Mouse (Mus musculus): Measurements from ENCODE around the gene Gm10842.

DNA sequence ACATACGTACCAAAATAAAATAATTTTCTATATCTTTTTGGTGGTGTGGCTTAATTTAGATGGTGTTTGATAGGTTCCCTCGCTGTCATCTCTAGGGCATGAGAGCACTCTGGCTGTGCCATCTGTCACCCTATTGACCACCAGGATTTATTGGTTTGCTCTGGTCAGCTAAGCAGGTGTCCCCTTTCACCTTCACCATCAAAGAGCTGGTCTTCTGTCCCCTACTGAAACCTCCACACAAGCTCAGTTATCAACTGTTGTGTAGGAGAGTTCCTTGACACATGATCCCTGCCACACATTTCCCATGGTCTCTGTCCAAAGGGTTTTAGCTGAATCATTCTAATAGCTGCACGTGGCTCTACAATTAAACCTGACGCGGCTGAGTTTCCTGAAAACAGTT, 5.6 kb upstream of the Gm10842 start:
- TF ChIP-seq CTCF (IDR thresholded peaks at IDR 0.05; ENCODE audit: control insufficient read depth, insufficient read depth, insufficient read length) (no peak), MYOD1 (IDR thresholded peaks at IDR 0.05; ENCODE audit: control insufficient read depth, insufficient read length, low read depth) (no peak), MAX (IDR thresholded peaks at IDR 0.05) (no peak), FOSL1 (IDR thresholded peaks at IDR 0.05; ENCODE audit: insufficient read depth, low read length, poor library complexity, severe bottlenecking) (no peak), USF1 (IDR thresholded peaks at IDR 0.05; ENCODE audit: low read depth) (no peak)
